Mouse (Mus musculus): ENCODE results near the gene Olfr678.
"Not testable (repeated sequence)": the region's sequence is repeated elsewhere in the genome, so short reads cannot be mapped to it uniquely, and the experiment has no call there.

Gene Olfr678

DNA sequence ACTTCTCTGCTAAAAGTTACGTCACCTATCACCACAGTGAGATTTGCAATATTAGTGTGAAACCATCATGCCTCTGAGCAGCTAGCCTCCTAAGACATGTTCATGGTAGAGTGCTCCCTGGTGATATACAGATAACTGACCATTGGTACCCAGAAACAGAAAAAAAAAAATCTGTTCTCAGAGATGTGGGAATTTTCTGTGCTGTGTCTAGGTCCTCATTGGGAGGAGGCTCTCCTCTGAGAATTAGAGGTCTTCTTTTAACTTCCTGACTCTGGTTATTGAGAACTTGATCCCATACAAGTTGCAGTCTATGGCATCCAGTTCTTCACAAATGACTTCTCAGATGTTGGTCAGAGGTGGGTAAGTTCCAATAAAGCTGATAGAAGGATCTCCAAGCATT lies at the start of gene Olfr678:
Gene Olfr678, plus strand, starts transcription at position 301 of the 400 bp plus-strand sequence.
- DNase-seq = no peak

GRCm38 (mm10) chr7:105022530-105022929 lies 41.7 kb upstream of the Olfr678 start:
- DNase-seq = no peak

DNA sequence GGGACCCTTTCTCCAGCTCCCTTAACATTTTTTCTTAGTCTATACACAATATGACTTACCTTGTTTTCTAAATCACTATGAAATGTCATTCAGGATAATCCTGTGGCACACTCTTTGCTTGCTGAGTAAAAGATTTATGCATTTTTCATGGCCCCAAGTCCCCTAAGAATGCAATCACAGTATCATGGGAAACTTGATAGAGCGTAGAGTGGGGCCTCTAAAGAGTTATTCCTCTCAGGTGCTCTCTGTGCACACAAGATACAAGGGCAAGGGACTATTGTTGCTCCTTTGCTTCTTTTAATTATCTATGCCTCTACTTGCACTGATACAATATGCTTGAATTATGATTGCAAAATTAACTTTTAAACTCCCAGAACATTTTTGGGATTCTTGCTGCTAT lies 35.9 kb upstream of the Olfr678 start, which contains the start of gene Olfr675:
Gene Olfr675, minus strand, starts transcription at position 101 of the 400 bp plus-strand sequence.
- DNase-seq = no peak

DNA sequence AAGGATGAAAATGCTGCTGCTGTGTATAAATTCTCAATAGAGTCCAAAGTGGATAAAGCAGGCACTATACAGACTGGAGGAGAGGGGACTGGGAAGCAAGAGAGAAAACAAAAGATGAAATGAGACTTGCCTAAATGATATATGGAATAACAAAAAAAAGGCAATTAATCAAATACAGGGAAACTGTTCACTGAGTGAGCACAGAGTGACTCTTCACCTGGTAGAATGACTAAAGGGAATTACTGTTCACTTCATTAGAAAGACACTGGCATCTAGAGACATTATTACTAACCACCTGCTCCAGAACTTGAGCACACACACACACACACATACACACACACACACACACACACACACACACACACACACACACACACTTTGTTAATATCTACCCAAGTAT lies 31.9 kb upstream of the Olfr678 start, which contains the start of gene Olfr676:
Gene Olfr676, plus strand, starts transcription at position 301 of the 400 bp plus-strand sequence.
- no peak for DNase-seq

DNA sequence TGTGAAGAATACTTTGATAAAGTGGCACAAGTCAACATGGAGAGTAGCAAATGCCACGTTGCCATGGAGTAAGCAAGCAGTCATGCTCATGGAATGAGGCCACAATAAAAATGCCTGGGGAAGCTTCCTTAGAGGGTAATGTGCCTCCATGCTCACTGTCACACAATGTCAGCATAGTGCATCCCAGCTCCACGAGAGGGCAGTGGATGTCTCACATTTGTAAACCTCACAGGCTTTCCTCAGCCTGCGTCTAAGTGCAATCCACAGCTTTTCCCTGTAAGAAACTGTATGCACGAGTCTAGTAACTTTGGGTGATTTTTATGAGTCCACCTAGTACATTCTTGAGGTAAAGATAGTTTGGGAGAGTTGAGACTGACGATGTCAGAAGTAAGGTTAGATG lies 30.4 kb upstream of the Olfr678 start:
- DNase-seq = not testable (repeated sequence)

GRCm38 (mm10) chr7:105058951-105059350 lies 5.3 kb upstream of the Olfr678 start:
- DNase-seq = no peak

DNA sequence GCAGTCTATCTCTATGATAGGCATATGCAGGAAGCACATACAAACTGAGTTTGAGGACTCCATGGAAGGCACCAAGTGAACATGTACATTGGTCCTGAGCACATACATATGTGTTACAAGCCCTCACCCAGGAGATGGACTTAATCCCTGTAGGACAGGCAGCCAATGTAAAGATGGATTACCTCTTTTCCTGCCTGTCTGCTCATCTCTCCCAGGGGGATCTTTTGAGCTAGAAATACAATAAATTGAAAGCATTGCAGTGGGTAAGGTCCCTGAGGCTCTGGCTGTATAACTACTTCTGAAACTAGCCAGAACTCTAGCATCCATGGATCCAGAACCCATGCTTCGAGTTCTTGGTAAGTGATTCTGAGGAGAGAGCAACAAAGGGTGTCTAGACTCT lies 16.6 kb downstream of the Olfr678 start, which contains the start of gene Olfr679:
Gene Olfr679, plus strand, starts transcription at position 301 of the 400 bp plus-strand sequence.
- no peak for DNase-seq

- not testable (repeated sequence) for DNase-seq
These were observed 28.4 kb downstream of the Olfr678 start, which contains the start of gene Olfr680-ps1 for GRCm38 (mm10) chr7:105092717-105093116. Olfr680-ps1 (minus strand) TSS chr7:105092817.

DNA sequence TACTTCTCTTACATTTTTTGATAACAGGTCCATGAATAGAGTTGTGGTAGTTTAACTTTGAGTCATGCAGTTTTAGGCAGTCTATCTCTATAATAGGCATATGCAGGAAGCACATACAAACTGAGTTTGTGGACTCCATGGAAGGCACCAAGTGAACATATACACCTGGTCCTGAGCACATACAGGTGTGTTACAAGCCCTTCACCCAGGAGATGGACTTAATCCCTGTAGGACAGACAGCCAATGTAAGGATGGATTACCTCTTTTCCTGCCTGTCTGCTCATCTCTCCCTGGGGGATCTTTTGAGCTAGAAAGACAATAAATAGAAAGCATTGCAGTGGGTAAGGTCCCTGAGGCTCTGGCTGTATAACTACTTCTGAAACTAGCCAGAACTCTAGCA lies 52.3 kb downstream of the Olfr678 start, which contains the start of gene Olfr681:
Gene Olfr681, plus strand, starts transcription at position 301 of the 400 bp plus-strand sequence.
- DNase-seq = no peak

Measured in kidney, adult 18-20 months (tissue).